Mouse (Mus musculus) myocyte (in vitro differentiated cells): ENCODE measurements at regions not wholly inside any gene's neighbourhood (a gene's known extent, or its start where the extent isn't known, plus 50 kb on each side); places are given as distances from the start of the nearest gene placed in this dataset.

Source experiments
- CEBPB ChIP-seq: IDR thresholded peaks from 2 replicates; pipeline ENCODE4 v1.6.1; 2011; ENCODE audit warnings: mild to moderate bottlenecking, moderate library complexity; ENCODE audit not compliant: poor library complexity, insufficient read depth, severe bottlenecking
- MYOD1 ChIP-seq, 3 experiments: IDR thresholded peaks; one replicate each; pipeline ENCODE4 v1.6.1; 2011; ENCODE audit warnings: control low read depth in 2 of 3, low read depth in 2 of 3, mild to moderate bottlenecking in 2 of 3, moderate library complexity in 1 of 3; ENCODE audit not compliant: insufficient read length in 2 of 3, control insufficient read depth in 1 of 3

DNA sequence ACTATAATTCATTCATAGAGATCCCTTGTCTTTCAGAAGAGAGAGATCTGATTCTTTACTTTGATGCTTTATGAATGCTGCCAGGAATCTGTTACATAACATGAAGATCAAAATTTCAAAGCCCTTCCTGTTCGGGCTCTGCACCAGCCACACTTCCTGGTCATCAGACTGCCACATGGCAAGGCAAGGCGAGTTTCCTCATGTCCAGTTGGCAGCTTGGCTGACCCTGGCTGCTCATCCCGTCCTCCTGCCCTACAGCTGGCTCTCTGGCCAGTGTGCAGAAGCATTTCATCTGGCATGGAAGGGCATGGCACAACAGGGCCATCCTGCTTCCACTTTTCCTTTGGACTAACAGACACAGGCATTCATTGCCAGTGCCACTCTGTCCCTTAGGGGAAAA lies 292.2 kb upstream of the Slc24a5 start:
- no peak for TF ChIP-seq CEBPB
- no peak for TF ChIP-seq MYOD1 (IDR thresholded peaks at IDR 0.05; ENCODE audit: control insufficient read depth in 1 of 3, insufficient read length in 2 of 3, low read depth in 2 of 3)
